Mouse (Mus musculus) common myeloid progenitor, adult 5-6 weeks (primary cell): Measurements from ENCODE around the gene Olfr96. TPM values are rescaled to one million over a fixed set of nuclear protein-coding genes. Genes with fewer than 3 reads are reported as not detected.

Experiments used
- ATAC-seq: replicated peaks from 2 replicates; pipeline ENCODE4 v1.8.0; 2016; ENCODE audit warnings: low read depth, mild to moderate bottlenecking, moderate TSS enrichment, inconsistent platforms; ENCODE audit not compliant: poor library complexity, severe bottlenecking
- total RNA-seq: library from RNA; stranded (forward); fragments of 200-1000, 187-1606 nt; gene quantifications from 2 replicates; pipeline ENCODE4 v1.2.3, GENCODE M21; 2017

The Olfr96 gene
- total RNA-seq, 1 experiment from 2014 or later: not detected

DNA sequence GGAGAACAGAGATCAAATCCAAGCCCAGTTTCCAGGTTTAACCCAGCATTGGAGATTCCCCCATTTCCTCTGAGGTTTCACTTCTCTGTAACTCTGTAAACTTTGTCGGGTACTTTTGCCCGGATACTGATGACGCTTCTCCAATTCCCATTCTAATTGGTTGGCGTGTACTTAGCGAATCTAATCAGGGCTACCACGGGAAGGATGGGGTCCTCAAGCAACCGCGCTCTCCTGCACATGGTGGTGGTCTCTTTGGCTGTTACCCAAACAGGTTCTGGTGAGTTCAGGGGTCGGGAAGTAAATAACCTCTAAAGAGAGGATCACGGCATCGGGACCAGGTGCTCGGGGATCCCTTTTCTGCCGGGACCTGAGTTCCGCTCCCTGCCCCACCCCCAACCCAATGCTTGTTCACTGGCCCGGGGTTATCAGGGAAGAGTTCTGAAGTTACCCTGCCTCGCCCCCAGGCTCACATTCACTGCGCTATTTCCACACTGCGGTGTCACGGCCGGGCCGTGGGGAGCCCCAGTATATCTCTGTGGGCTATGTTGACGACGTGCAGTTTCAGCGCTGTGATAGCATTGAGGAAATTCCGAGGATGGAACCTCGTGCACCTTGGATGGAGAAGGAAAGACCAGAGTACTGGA is 50.2 kb downstream of the Olfr96 start, which contains the start of gene H2-M3:
Gene H2-M3 (plus strand): TSS at position 163 of the 644 bp plus-strand sequence.
- peak; percentile 89 for ATAC-seq

DNA sequence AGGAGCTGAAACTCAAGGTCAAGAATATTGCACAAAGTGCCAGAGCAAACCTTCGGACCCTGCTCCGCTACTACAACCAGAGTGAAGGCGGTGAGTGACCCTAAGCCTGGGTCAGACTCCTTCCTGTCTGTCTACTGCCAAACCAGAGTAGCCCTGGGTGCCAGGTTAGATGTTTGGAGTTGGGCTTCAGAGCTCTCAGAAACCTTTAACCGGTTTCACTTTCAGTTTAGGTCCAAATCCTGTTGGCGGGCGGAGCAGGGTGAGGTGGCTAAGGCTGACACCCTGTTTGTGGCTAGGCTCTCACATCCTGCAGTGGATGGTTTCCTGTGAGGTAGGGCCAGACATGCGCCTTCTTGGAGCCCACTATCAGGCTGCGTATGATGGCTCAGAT is 50.8 kb downstream of the Olfr96 start:
- ATAC-seq: peak; percentile 88

DNA sequence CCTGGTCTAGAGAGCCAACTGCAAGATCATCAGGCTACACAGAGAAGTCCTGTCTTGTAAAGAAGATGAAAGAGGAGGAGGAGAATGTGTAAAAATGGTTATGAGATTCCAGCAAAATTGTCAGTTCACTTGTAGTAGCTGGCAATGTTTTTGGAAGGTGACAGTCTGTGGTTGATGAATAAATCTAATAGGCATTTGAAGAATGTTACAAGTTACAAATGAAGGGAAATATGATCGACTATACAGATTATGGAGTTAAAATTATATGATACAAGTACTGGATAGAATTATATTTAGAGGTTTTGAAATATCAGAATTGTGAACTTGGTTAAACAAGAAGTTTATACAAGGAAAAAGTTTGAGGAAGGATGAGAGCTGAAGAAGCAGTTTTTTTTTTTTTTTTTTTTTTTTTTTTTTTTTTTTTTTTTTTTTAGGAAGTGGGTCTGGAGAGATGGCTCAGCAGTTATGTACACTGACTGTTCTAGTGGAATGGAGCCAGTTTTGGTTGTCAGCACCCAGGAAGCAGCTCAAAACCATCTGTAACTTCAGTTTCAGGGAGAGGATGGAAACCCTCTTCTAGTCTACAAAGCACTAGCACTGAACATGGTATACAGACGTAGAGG is 55.8 kb downstream of the Olfr96 start:
- ATAC-seq: no peak

Other genes starting within 250 kb of the Olfr96 start
- not detected in 2 replicates for gene 2410137M14Rik, start 238.9 kb upstream of the Olfr96 start, total RNA-seq
- not detected in 2 replicates for gene H2-M5, start 230.6 kb upstream of the Olfr96 start, total RNA-seq
- 1.1 and 2.9 TPM in 2 replicates for gene Zfp57, start 219.0 kb upstream of the Olfr96 start, total RNA-seq
- gene Mog, start 196.7 kb upstream of the Olfr96 start, total RNA-seq: not detected in 2 replicates
- 1.3 and 3.5 TPM in 2 replicates for gene Gabbr1, start 174.2 kb upstream of the Olfr96 start, total RNA-seq
- gene Olfr90, start 131.6 kb upstream of the Olfr96 start, total RNA-seq: not detected in 2 replicates
- gene Olfr91, start 121.9 kb upstream of the Olfr96 start, total RNA-seq: not detected in 2 replicates
- gene Olfr92, start 100.1 kb upstream of the Olfr96 start, total RNA-seq: not detected in 2 replicates
- gene Olfr93, start 58.7 kb upstream of the Olfr96 start, total RNA-seq: not detected in 2 replicates
- 0.24 TPM in 1 of 2 replicates, not detected in the other for gene Ubd, start 26.3 kb upstream of the Olfr96 start, total RNA-seq
- not detected in 2 replicates for gene Olfr94, start 19.2 kb upstream of the Olfr96 start, total RNA-seq
- not detected in 2 replicates for gene Olfr95, start 7.0 kb upstream of the Olfr96 start, total RNA-seq
- gene Olfr97, start 17.2 kb downstream of the Olfr96 start, total RNA-seq: not detected in 2 replicates
- gene Olfr98, start 43.6 kb downstream of the Olfr96 start, total RNA-seq: not detected in 2 replicates
- gene H2-M3, start 50.1 kb downstream of the Olfr96 start, total RNA-seq: 20.5 and 23.4 TPM in 2 replicates
- gene Olfr99, start 63.3 kb downstream of the Olfr96 start, total RNA-seq: 1.8 TPM in 1 of 2 replicates, not detected in the other
- gene Olfr101, start 84.2 kb downstream of the Olfr96 start, total RNA-seq: not detected in 2 replicates
- not detected in 2 replicates for gene Olfr102, start 96.9 kb downstream of the Olfr96 start, total RNA-seq
- not detected in 2 replicates for gene Olfr103, start 119.6 kb downstream of the Olfr96 start, total RNA-seq
- not detected in 2 replicates for gene Olfr104-ps, start 139.4 kb downstream of the Olfr96 start, total RNA-seq
- not detected in 2 replicates for gene Olfr105-ps, start 158.9 kb downstream of the Olfr96 start, total RNA-seq
- gene Olfr106-ps, start 170.2 kb downstream of the Olfr96 start, total RNA-seq: not detected in 2 replicates
- gene Olfr107, start 179.1 kb downstream of the Olfr96 start, total RNA-seq: not detected in 2 replicates
- not detected in 2 replicates for gene Olfr108, start 225.3 kb downstream of the Olfr96 start, total RNA-seq
- gene Olfr109, start 238.8 kb downstream of the Olfr96 start, total RNA-seq: not detected in 2 replicates